Mouse (Mus musculus) adrenal gland (tissue): ENCODE measurements at regions not wholly inside any gene's neighbourhood (a gene's known extent, or its start where the extent isn't known, plus 50 kb on each side); places are given as distances from the start of the nearest gene placed in this dataset.

ENCODE experiments used
- intact Hi-C: fragments of 180-260 bp; cut with DNase I; formaldehyde crosslinking; loops from one replicate; pipeline ENCODE4 v1.15.1; 2025

DNA sequence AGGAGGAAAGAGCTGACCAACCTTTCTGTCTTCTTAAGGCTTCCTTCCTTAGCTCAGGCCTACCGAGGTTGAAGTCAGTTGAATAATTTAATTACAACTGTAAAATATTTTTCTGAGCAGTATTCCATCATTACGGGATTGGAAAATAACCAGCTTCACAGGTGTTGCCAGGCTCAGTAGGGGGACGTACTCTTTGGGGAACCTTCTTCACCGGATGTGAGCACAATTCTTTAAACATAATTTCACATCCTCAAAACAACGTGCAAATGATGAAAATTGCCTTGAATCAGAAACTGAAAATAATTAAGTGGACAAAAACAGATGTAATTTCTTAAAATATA, 515.9 kb downstream of the Tns3 start:
- intact Hi-C loops, result no loop called here

DNA sequence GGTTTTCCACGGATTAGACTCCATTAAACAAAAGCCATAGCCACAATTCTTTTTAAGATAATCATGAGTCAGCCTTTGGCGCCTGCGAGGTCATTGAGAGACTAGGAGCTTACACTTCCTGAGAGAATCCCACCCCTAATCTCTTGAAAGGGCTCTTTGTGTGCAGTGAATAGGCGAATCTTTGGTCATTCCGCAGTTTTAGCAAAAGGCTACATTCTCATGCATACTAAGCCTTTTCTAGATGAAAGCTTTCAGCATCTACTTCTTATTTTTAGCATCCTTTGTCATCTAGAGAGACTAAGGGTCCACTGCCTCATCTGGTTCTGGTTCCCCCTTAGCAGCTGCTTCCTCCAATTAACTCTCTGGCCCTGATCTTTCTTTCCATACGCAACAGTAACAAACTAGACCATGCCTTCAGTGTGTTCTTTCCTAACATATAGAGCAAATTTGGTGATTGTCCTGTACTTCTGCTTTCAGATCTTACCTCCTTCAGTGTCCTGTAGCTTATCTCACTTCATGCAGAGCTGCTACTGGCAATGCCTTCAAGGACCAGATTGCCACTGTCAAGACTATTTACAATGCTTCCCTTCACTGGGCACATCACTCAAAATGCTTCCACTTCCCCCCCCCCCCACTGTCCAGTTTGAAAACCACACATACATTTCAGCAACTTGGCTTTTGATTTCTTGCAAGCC, 516.4 kb downstream of the Tns3 start:
- intact Hi-C loops, result no loop called here

DNA sequence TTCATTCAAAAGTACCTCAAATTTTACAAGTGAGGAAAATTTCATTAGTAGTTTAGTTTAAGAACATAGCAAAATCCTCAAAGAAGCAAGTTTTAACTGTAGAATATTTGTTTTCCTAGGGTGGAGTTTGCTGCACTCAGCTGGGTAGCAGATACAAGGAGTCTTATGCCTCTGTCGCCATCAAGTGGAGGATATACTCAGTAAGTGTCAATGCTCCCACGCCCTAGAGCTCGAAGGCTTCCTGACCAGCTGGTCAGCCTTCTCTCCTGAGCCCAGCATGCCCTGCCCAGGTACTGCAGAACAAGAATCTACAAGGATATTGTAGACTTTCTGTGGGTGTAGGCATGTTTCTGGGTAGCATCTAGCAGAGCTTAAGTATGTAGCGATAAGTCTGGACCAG, 527.0 kb downstream of the Tns3 start:
- intact Hi-C loops, result loop anchor here (10.0 kb wide), 1 partner anchor 923 kb away; the partner anchor contains the start of gene Igfbp3

DNA sequence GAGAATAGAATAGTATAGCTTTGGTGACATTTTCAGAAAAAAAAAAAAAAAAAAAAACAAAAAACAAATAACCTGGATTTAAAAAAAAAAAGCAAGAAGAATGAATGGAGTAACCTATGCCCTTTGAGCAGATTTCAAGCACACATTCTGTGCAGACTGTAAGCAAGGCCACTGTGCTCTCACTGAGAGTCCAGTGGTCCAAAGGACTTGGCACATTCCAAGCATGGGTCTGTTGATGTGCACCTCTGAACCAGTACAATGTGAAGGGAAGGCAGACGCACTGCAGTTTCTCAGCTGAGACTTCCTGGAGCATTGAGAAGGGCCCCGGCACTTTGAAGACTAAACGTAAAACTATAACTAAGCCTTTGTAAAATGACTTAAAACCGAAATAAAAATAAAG, 527.7 kb downstream of the Tns3 start:
- intact Hi-C loops, result loop anchor here (10.0 kb wide), 1 partner anchor 922 kb away; the partner anchor contains the start of gene Igfbp3

DNA sequence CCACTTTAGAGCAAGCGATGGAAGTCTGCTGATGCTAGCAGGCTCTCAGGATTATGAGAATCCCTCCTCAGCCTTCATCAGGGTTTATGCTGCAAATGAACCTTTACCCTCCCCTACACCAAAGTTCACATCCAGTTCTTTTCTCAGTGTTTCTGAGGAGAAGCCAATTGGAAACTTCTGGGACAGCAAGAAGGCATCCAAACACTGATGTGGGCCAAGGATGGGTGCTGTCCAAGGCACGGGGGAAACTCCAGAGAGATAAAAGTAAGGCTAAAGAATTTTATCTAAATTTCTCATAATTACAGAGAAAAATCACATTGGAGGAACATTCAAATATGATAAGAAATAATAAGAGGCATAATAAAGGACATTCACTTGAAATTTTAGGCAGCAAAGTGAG, 555.0 kb downstream of the Tns3 start:
- intact Hi-C loops, result no loop called here

DNA sequence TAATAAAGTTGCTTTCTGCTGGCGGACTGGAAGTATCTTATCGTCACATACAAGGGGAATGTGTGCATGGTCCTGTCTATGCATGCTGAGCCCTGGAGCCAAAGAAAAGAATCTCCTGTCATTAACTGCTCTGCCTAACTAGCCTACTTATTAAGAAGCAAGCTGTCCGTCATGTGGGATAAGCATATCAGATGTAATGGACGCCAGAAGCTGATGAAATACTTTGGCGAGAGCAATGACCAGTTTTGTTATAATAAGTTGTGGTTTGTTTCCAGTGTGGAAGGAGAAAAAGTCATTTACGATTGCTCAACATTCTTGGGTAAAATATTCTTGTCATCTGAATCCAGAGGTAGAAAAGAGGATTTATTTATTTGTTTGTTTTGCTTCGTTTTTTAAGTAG, 563.2 kb downstream of the Tns3 start:
- intact Hi-C loops, result no loop called here

DNA sequence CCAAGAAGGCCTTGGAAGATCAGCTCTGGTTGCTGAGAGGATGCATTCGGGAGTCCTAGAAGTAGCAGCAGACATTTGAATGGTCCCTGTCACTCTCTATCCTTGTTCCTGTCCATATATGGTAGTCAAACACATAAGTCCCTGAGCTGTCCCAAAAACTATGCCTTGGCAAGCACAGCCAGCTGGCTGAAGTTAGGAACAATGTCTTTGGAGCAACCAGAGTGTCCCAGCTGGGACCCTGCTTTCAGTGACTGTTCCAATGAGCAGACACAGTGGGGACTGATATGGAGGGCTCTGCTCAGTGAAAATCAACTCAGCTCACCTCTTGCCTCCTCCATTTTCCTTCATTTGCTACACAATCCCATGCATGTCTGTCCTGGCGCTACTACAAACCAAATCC, 580.0 kb downstream of the Tns3 start:
- intact Hi-C loops, result no loop called here

DNA sequence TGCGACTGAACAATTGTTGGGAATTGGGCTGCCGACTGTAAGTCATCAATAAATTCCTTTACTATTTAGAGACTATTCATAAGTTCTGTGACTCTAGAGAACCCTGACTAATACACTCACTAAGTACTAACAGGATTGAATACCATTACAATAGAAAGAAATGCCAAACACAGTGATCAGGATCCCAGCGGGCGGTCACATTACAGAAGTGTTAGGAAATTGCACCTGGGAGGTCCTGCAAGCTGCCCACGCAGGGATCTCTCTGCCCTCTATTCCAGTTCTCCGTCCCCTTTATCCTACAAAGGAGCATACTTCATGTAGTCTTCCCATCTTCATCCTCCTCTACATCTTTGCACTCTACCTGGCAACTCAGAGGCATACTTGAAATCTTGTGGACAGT, 581.5 kb downstream of the Tns3 start:
- intact Hi-C loops, result no loop called here

DNA sequence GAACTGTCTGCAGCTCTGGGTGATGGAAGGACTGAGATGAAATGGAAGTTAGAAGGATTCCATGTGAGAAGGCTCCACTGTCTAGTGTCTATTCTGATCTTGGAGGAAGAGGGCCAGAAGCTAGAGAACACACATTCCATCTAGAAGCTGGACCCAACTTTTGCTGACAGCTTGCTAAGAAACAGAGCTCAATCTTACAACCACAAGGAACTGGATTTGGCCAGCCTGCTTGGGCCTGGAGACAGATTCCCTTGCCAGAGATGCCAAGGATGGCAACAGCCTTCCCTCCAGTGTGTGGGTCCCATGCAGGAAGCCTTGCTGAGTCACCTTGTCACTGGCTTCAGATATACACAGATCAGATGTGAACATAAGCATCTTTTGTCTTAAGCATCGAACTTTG, 591.0 kb downstream of the Tns3 start:
- intact Hi-C loops, result no loop called here

DNA sequence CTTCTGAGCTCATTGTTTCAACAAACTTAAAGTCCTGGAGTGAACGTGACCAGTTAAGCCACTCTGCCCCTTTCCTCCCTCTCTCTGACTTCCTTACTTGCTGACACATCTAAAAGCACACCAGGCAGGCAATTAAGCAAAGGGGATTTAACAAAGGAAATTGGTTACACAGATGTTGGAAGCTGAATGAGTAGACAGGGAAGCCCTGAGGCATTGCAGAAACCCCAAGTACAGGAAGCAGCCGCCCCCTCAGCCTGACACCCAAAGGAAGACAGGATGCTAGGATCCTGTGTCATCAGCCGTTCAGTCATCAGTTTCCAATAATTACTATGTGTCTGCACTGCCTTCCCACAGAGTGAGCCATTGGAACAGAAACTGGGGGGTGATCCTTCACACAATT, 595.5 kb downstream of the Tns3 start:
- intact Hi-C loops, result no loop called here

DNA sequence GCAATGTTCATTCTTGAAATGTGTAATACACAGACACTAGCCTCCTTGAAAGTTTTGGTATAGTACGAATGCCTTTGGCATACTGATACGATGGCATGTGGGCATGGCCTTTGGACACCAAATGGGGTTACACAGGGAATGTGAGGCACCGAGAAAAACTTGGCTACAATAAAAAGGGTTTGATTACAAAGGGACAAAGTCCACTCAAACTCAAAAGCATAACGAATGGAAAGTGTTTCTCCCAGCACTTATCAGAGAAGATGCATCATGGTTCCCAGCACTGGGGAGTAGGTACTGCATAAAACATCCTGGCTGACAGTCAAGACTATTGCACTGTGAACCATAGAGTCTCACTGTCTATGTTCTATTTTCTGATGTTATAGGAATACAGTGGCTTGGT, 597.0 kb downstream of the Tns3 start:
- intact Hi-C loops, result no loop called here

DNA sequence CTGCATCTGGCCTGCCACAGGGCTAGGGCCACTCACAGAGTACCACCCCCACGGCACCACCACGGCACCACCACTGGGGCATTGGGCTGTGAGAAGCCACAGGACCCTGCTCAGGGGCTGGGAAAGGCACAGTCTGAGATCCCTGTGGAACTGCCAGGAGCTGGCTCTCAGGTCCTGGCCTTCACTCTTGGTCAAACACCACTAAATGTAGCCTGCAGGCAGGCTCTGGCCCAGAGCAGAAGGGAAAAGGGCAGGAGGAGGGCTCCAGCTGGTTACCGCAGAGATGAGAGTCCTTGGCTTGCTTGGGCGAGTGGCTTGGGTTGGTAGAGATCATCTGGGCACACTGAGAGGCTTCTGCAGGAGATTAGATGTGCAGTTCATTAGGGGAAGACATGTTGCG, 598.5 kb downstream of the Tns3 start:
- intact Hi-C loops, result no loop called here

DNA sequence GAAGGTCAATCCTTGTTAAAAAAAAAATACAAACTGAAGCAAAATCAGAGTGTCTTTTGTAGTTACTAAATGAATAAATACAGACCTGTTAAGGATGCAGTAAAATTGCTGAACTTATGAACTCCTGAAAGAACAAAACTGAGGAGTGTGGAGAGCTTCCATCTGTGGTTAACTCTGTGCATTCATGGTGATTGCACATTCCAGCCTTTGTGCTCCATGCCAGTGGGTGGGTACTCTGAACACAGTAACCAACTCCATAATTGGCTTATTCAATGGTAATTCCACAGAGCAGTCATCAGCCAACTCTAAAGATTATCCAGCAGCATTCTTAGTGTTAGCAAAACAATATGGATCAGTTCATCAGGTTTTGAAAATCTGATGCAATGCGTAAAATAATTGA, 599.2 kb downstream of the Tns3 start:
- intact Hi-C loops, result no loop called here

DNA sequence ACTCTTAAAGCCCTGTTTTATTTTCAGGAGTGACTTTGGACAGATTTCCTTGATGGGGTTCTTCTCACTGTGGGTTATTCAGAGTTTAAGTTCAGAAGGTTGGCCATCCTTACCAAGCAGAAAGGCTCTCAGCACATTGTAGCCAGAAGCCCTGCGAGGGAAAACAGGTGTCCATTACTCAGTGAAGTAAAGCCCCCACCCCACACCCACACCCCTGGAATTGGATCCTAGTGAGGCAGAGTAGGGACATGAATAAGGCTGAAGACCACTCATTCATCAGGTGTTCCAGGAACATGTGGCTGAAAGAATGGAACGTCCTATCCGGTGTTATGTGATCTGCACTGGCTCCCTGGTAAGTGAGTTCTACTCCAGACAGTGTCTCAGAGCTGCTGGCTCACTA, 602.3 kb downstream of the Tns3 start:
- intact Hi-C loops, result no loop called here

DNA sequence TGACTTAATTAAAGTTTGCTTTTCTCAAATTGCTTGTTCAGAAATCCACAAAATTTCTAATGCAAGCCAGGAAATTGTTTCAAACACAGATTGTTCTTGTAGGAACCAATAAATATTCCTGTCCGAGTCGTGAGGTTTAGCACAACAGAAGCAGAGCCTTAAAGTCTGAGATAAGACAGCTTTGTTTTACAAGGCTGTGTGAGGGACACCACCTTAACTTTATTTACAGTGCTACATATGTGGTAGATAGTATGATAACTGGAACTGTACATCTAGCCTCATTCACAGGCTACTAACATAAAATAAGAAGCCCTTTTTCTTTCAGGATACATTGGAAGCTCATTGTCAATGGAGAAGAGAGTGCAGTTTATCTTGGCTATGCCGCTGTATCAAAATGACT, 602.8 kb downstream of the Tns3 start:
- intact Hi-C loops, result no loop called here

DNA sequence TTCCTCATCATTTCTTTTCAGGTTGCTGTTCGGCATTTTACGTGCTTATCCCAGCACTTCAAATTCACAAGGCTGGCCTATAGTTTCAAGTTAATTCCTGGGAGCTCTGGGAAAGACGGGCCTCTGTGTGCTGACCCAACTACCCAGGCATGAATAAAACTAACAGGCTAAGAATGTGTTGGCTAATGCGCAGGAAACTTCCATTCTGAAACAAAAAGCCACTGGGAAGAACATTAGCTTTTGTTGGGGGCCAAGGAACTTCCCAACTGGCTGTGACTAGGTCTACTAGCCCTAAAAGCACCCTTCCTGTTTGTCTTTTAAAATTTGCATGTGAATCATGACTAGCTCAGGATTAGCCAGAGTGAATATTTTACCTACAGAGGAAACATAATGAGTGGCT, 612.8 kb downstream of the Tns3 start:
- intact Hi-C loops, result no loop called here

DNA sequence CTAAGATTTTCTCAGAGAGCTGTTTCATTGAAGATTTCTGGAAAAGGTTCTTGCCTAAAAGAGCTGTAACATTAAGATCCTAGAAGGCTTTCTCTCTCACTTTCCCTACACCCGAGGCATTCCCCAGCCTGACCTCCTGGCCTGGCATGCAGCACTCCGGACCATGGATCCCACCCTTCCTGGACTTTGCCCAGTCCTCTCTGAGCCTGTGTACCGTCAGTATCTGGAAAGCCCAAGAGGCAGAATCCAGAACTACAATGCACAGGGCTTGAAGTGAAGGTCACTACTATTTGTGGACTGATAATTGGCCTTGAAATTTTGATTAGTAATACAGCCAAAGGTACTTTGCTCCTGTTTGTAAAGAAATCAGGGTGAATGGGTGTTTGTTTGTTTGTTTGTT, 619.2 kb downstream of the Tns3 start:
- intact Hi-C loops, result no loop called here

DNA sequence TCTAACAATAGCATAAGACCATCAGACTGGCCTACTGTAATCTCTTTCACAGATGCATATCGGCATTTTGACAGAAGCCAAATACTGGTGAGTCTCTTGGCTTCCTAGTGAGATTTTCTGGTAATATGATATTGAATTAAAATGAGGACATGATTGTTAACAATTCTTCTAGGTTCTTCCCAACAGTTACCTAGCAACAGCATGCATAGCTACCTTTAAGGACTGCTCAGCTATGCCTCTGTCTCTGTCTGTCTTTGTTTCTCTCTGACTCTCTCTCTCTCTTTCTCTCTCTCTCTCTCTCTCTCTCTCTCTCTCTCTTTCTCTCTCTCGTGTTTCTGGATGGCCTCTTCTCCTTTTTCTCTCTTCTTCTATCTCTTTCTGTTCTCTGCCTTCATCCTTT, 634.2 kb downstream of the Tns3 start:
- intact Hi-C loops, result no loop called here

DNA sequence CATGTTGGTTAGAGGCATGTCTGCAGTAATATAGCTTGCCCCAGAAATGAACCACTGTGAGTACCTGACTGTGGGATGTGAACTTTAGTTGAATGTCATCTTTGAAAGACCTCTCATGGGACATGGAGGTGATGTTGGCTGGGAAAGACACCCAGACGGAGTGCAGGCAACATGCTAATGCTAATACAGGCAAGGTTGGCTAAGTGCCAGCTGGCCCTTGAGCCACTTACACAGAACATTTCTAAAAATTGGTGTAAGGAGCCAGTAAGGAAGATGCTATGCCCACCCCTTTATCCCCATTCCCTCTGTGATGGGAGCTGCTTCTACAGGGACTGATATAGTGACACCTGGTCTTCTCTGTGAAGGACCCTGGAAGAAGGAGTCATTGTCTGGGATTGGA, 656.5 kb downstream of the Tns3 start:
- intact Hi-C loops, result no loop called here

DNA sequence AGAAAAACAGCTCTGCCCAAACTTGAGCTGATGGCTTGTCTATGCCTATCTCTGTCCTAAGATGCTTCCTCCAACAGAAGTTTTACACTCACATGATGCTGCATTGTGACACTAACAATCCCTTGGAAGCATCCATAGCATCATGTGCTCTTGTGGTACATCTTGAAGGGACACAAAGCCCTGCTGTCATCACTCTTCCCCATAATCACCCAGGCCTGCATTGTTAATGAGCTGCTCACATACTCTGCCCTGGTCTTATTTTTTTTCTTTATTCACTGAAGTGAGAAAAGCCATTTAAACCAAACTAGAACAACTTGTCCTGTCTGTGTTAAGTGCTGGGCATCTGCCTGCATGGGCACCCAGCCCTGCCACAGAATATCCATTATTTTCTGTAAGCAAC, 683.3 kb downstream of the Tns3 start:
- intact Hi-C loops, result no loop called here

DNA sequence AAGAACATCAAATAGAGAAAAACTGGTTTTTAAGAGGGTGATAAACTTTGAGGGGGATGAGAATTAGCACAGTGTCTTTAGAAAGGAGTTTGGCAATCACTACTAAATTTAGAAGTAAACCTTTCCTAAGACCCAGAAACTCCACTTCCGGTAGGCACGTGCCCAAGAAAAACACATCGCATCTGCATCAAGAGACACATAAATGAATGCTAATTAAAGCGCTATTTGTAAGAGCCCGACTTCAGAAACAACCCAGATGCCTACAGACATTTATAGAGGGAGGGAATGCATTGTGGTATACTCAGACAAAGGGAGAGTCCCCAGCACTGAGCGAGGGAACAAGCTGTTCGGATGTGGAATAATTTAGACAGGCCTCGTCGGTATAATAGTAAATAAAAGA, 688.5 kb downstream of the Tns3 start:
- intact Hi-C loops, result no loop called here

DNA sequence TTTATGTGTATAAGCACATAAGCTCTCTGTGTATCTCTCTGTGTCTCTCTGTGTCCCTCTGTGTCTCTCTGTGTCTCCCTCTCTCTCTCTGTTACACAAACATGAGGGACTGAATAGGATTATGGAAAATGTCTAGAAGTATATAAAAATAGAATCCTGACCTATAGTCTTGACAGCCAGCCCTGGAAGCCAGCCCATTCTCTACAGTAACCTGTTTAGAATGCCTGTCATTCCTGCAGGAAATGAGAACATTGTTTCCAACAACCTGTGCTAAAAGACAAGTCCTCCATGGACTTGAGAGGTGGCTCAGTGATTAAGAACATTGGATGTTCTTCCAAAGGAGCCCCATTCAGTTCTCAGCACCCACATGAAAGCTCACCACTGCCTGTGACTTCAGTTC, 714.4 kb downstream of the Tns3 start:
- intact Hi-C loops, result no loop called here

DNA sequence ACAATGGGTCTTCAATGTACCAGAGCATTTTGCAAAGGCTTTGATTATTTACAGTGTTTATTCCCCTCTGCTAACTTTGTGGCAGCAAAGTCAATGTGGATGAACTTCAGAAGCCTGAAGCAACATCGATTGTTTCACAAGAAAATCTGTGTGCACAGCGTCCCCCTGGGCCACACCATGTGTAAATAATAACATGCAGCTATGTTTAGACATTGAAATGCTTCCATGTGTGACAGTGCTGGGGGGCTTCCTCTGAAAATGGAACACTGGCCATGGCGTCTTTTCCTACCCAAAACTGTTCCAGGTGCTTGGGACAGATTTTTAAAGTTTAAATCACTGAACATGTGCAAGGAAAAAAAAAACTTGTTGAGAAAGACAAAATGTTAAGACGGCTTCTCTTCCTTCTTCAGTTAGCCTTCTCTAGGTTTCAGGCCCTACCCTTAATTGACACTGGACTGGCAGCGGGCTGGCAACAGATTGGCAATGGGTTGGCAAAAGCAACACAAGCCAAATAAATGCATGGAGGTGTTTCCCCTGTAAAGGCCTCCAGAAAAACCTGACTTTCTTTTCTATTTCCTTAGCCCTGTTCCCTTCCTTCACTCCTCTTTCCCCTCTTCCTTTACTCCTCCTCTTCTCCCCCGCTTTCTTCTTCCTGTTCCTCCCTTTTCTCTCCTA, 715.0 kb downstream of the Tns3 start:
- intact Hi-C loops, result no loop called here
